In genomic region chr13:55535796-55536193, GRCm38 (mm10) we compare ENCODE assay signal across 8 mouse cellular contexts. TPM values are rescaled to one million over a fixed set of nuclear protein-coding genes. Genes with fewer than 3 reads are reported as not detected.
DNase-seq lines count a peak whose midpoint lies in the region; ATAC-seq and TF ChIP-seq lines count a peak whose summit lies in the region.

No protein-coding gene starts in this region.

- peak overlapping the region; percentile 78 for H3K9ac ChIP-seq in embryonic facial prominence, embryonic 14.5 days (ENCODE audit: low read depth, low read length)

- peaks cover 83% of the 10 kb centered on the region for H3K36me3 ChIP-seq in megakaryocyte, embryonic 14.5 days (replicated peaks; ENCODE audit: low read length)
- H3K36me3 ChIP-seq in embryonic facial prominence, embryonic 14.5 days (ENCODE audit: control insufficient read depth, insufficient read depth, low read length), result peaks cover 63% of the 10 kb centered on the region
- H3K36me3 ChIP-seq in limb, embryonic 10.5 days, result peaks cover 82% of the 10 kb centered on the region

- no peak for TF ChIP-seq POLR2A in olfactory bulb, adult 2 months (IDR thresholded peaks at IDR 0.05; ENCODE audit: insufficient read depth, low read depth, low read length)

- no peaks in the 10 kb centered on the region for H3K27me3 ChIP-seq in megakaryocyte, embryonic 14.5 days (replicated peaks)
- H3K27me3 ChIP-seq in embryonic facial prominence, embryonic 14.5 days (replicated peaks; ENCODE audit: control insufficient read depth, insufficient read depth, low read length), result no peaks in the 10 kb centered on the region
- H3K27me3 ChIP-seq in limb, embryonic 10.5 days (ENCODE audit: low read depth, poor library complexity, severe bottlenecking), result no peaks in the 10 kb centered on the region

- DNase-seq in embryonic facial prominence, embryonic 14.5 days (ENCODE audit: low spot score), result no peak
- no peak for DNase-seq in limb, embryonic 10.5 days (ENCODE audit: low spot score)
- no peak for DNase-seq in adrenal gland, adult 2 months
- DNase-seq in gastrocnemius, adult 18-20 months (ENCODE audit: low spot score), result no peak
- no peak for DNase-seq in adrenal gland, postnatal 14 days

- peak overlapping the region; percentile 93 for H3K4me2 ChIP-seq in embryonic facial prominence, embryonic 14.5 days (ENCODE audit: low read depth, low read length)

- TF ChIP-seq CTCF in olfactory bulb, adult 2 months (IDR thresholded peaks at IDR 0.05; ENCODE audit: insufficient read depth, low read depth, low read length), result no peak

- 22% methylated on average over 12 of the region's 17 CpGs for WGBS in embryonic facial prominence, embryonic 14.5 days
- WGBS in limb, embryonic 10.5 days, result 16% methylated on average over 17 of the region's 17 CpGs
- 11% methylated on average over 17 of the region's 17 CpGs for WGBS in olfactory bulb, adult 2 months

- peak overlapping the region; percentile 98 for H3K4me3 ChIP-seq in megakaryocyte, embryonic 14.5 days (replicated peaks)
- H3K4me3 ChIP-seq in embryonic facial prominence, embryonic 14.5 days (ENCODE audit: low read depth, low read length), result peak overlapping the region; percentile 82
- peak overlapping the region; percentile 90 for H3K4me3 ChIP-seq in limb, embryonic 10.5 days
- H3K4me3 ChIP-seq in olfactory bulb, adult 2 months (ENCODE audit: insufficient read depth, low read depth, low read length), result peak overlapping the region; percentile 68

- no peak overlapping the region for H3K27ac ChIP-seq in embryonic facial prominence, embryonic 14.5 days (replicated peaks; ENCODE audit: low read depth, low read length)
- peak overlapping the region; percentile 86 for H3K27ac ChIP-seq in limb, embryonic 10.5 days
- no peak overlapping the region for H3K27ac ChIP-seq in olfactory bulb, adult 2 months (ENCODE audit: insufficient read depth, low read depth, low read length)

- H3K4me1 ChIP-seq in megakaryocyte, embryonic 14.5 days, result peaks cover 46% of the 10 kb centered on the region
- peaks cover 9% of the 10 kb centered on the region for H3K4me1 ChIP-seq in embryonic facial prominence, embryonic 14.5 days (ENCODE audit: control insufficient read depth, insufficient read depth, low read length)
- peaks cover 15% of the 10 kb centered on the region for H3K4me1 ChIP-seq in limb, embryonic 10.5 days
- H3K4me1 ChIP-seq in olfactory bulb, adult 2 months (ENCODE audit: control insufficient read depth, insufficient read depth, low read length), result peaks cover 14% of the 10 kb centered on the region

- H3K9me3 ChIP-seq in megakaryocyte, embryonic 14.5 days, result no peaks in the 10 kb centered on the region
- no peaks in the 10 kb centered on the region for H3K9me3 ChIP-seq in embryonic facial prominence, embryonic 14.5 days (ENCODE audit: control insufficient read depth, low read length)
- H3K9me3 ChIP-seq in limb, embryonic 10.5 days (replicated peaks), result no peaks in the 10 kb centered on the region

- no peak for ATAC-seq in megakaryocyte, adult 5-6 weeks (ENCODE audit: poor library complexity, severe bottlenecking)
- ATAC-seq in embryonic facial prominence, embryonic 14.5 days (ENCODE audit: low read depth), result no peak; the same call in 1 of the 2 replicates

RNA-seq across cellular contexts. Expression of gene Ddx41, which starts 0.7 kb away (rescaled TPM):
- polyA plus RNA-seq in megakaryocyte, embryonic 14.5 days (2012; ENCODE audit: insufficient read depth, low replicate concordance), result 49.7 and 52.6 TPM in 2 replicates
- 16.2 and 20.9 TPM in 2 replicates for total RNA-seq in megakaryocyte, adult 5-6 weeks (2015)
- total RNA-seq in megakaryocyte, adult 5-6 weeks (2017), result 41.4 and 56.6 TPM in 2 replicates
- 56.6 and 69.5 TPM in 2 replicates for polyA plus RNA-seq in embryonic facial prominence, embryonic 14.5 days (2014; fragmentation: Nextera tagmentation; extraction: Ambion mirVana)
- polyA plus RNA-seq in limb, embryonic 10.5 days (2016; fragmentation: Nextera tagmentation; extraction: Ambion mirVana), result 94.0 and 102 TPM in 2 replicates
- not detected in 2 replicates for polyA plus RNA-seq in olfactory bulb, adult 2 months (2012; ENCODE audit: insufficient read depth, insufficient read length, low replicate concordance, missing spikeins)
- 10 to 100 TPM; 44.6 to 53.4 TPM for total RNA-seq in adrenal gland, adult 2 months (2021)
- 56.6 and 57.3 TPM in 2 replicates for polyA plus RNA-seq in adrenal gland, adult 2 months (2012; rRNA removed)
- total RNA-seq in gastrocnemius, adult 18-20 months (2021), result 10 to 100 TPM in 1 of 2 experiments, 1 to 10 TPM in 1; 9.1 to 12.0 TPM
- 38.4 and 46.0 TPM in 2 replicates for total RNA-seq in adrenal gland, postnatal 14 days (2021)

RNA-seq across cellular contexts. Expression of gene Dok3, which starts 6.7 kb away (rescaled TPM):
- 35.5 and 98.6 TPM in 2 replicates for polyA plus RNA-seq in megakaryocyte, embryonic 14.5 days (2012; ENCODE audit: insufficient read depth, low replicate concordance)
- 73.6 and 80.6 TPM in 2 replicates for total RNA-seq in megakaryocyte, adult 5-6 weeks (2015)
- 81.2 and 88.6 TPM in 2 replicates for total RNA-seq in megakaryocyte, adult 5-6 weeks (2017)
- polyA plus RNA-seq in embryonic facial prominence, embryonic 14.5 days (2014; fragmentation: Nextera tagmentation; extraction: Ambion mirVana), result 2.5 and 3.8 TPM in 2 replicates
- polyA plus RNA-seq in limb, embryonic 10.5 days (2016; fragmentation: Nextera tagmentation; extraction: Ambion mirVana), result 2.7 and 2.9 TPM in 2 replicates
- not detected in 2 replicates for polyA plus RNA-seq in olfactory bulb, adult 2 months (2012; ENCODE audit: insufficient read depth, insufficient read length, low replicate concordance, missing spikeins)
- 1 to 10 TPM; 3.8 to 4.9 TPM for total RNA-seq in adrenal gland, adult 2 months (2021)
- 11.8 and 13.9 TPM in 2 replicates for polyA plus RNA-seq in adrenal gland, adult 2 months (2012; rRNA removed)
- total RNA-seq in gastrocnemius, adult 18-20 months (2021), result 1 to 10 TPM in 1 of 2 experiments, under 1 TPM in 1; 0.93 to 1.0 TPM
- total RNA-seq in adrenal gland, postnatal 14 days (2021), result 3.4 and 11.6 TPM in 2 replicates

RNA-seq across cellular contexts. Expression of gene Pdlim7, which starts 22.3 kb away (rescaled TPM):
- 681 and 731 TPM in 2 replicates for polyA plus RNA-seq in megakaryocyte, embryonic 14.5 days (2012; ENCODE audit: insufficient read depth, low replicate concordance)
- total RNA-seq in megakaryocyte, adult 5-6 weeks (2015), result 23.8 and 25.9 TPM in 2 replicates
- total RNA-seq in megakaryocyte, adult 5-6 weeks (2017), result 9.4 and 12.4 TPM in 2 replicates
- polyA plus RNA-seq in embryonic facial prominence, embryonic 14.5 days (2014; fragmentation: Nextera tagmentation; extraction: Ambion mirVana), result 194 and 204 TPM in 2 replicates
- polyA plus RNA-seq in limb, embryonic 10.5 days (2016; fragmentation: Nextera tagmentation; extraction: Ambion mirVana), result 202 and 206 TPM in 2 replicates
- polyA plus RNA-seq in olfactory bulb, adult 2 months (2012; ENCODE audit: insufficient read depth, insufficient read length, low replicate concordance, missing spikeins), result not detected in 2 replicates
- total RNA-seq in adrenal gland, adult 2 months (2021), result 10 to 100 TPM; 15.2 to 19.5 TPM
- polyA plus RNA-seq in adrenal gland, adult 2 months (2012; rRNA removed), result 45.2 and 52.4 TPM in 2 replicates
- 100 to 1,000 TPM; 450 to 533 TPM for total RNA-seq in gastrocnemius, adult 18-20 months (2021)
- 23.8 and 26.7 TPM in 2 replicates for total RNA-seq in adrenal gland, postnatal 14 days (2021)

RNA-seq across cellular contexts. Expression of gene Fam193b, which starts 35.1 kb away (rescaled TPM):
- polyA plus RNA-seq in megakaryocyte, embryonic 14.5 days (2012; ENCODE audit: insufficient read depth, low replicate concordance), result 64.4 and 77.7 TPM in 2 replicates
- 29.7 and 35.4 TPM in 2 replicates for total RNA-seq in megakaryocyte, adult 5-6 weeks (2015)
- 19.1 and 26.4 TPM in 2 replicates for total RNA-seq in megakaryocyte, adult 5-6 weeks (2017)
- polyA plus RNA-seq in embryonic facial prominence, embryonic 14.5 days (2014; fragmentation: Nextera tagmentation; extraction: Ambion mirVana), result 30.5 and 32.1 TPM in 2 replicates
- 65.8 and 70.7 TPM in 2 replicates for polyA plus RNA-seq in limb, embryonic 10.5 days (2016; fragmentation: Nextera tagmentation; extraction: Ambion mirVana)
- polyA plus RNA-seq in olfactory bulb, adult 2 months (2012; ENCODE audit: insufficient read depth, insufficient read length, low replicate concordance, missing spikeins), result 63.4 TPM in 1 of 2 replicates, not detected in the other
- total RNA-seq in adrenal gland, adult 2 months (2021), result 10 to 100 TPM; 32.0 to 41.2 TPM
- polyA plus RNA-seq in adrenal gland, adult 2 months (2012; rRNA removed), result 99.6 and 110 TPM in 2 replicates
- total RNA-seq in gastrocnemius, adult 18-20 months (2021), result 10 to 100 TPM in 1 of 2 experiments, 1 to 10 TPM in 1; 9.6 to 10.1 TPM
- 42.5 and 50.2 TPM in 2 replicates for total RNA-seq in adrenal gland, postnatal 14 days (2021)

RNA-seq across cellular contexts. Expression of gene Tmed9, which starts 37.7 kb away (rescaled TPM):
- 209 and 240 TPM in 2 replicates for polyA plus RNA-seq in megakaryocyte, embryonic 14.5 days (2012; ENCODE audit: insufficient read depth, low replicate concordance)
- total RNA-seq in megakaryocyte, adult 5-6 weeks (2015), result 44.1 and 54.7 TPM in 2 replicates
- total RNA-seq in megakaryocyte, adult 5-6 weeks (2017), result 87.7 and 100 TPM in 2 replicates
- polyA plus RNA-seq in embryonic facial prominence, embryonic 14.5 days (2014; fragmentation: Nextera tagmentation; extraction: Ambion mirVana), result 66.2 and 85.4 TPM in 2 replicates
- polyA plus RNA-seq in limb, embryonic 10.5 days (2016; fragmentation: Nextera tagmentation; extraction: Ambion mirVana), result 111 and 123 TPM in 2 replicates
- polyA plus RNA-seq in olfactory bulb, adult 2 months (2012; ENCODE audit: insufficient read depth, insufficient read length, low replicate concordance, missing spikeins), result not detected in 2 replicates
- total RNA-seq in adrenal gland, adult 2 months (2021), result 100 to 1,000 TPM; 127 to 184 TPM
- polyA plus RNA-seq in adrenal gland, adult 2 months (2012; rRNA removed), result 54.9 and 71.9 TPM in 2 replicates
- total RNA-seq in gastrocnemius, adult 18-20 months (2021), result 10 to 100 TPM; 46.0 to 59.5 TPM
- total RNA-seq in adrenal gland, postnatal 14 days (2021), result 145 and 156 TPM in 2 replicates
